Mouse (Mus musculus): ENCODE measurements at regions not wholly inside any gene's neighbourhood (a gene's known extent, or its start where the extent isn't known, plus 50 kb on each side); places are given as distances from the start of the nearest gene placed in this dataset.

DNA sequence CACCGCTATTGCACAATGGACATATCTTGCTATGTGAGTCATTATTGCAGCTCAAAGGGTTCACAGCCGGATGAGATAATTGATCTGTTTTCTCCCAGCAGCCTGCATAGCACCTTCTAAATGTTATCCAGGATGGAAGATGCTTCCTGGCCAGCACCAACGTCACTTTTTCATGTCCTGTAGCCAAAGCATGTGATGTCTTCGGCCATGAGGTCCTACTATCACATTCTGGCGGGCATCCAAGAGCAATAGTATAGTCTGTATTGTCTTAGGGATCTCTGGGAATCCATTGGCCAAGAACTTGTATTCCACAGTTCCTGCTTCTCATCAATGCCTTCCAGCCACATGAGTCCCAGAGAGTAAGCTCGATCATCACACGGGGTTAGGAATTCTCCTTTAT, 70.6 kb downstream of the Npy start:
- no peak for DNase-seq
- intact Hi-C loops (cut with DNase I; ENCODE audit: low total_unique reads), result no loop called here

DNA sequence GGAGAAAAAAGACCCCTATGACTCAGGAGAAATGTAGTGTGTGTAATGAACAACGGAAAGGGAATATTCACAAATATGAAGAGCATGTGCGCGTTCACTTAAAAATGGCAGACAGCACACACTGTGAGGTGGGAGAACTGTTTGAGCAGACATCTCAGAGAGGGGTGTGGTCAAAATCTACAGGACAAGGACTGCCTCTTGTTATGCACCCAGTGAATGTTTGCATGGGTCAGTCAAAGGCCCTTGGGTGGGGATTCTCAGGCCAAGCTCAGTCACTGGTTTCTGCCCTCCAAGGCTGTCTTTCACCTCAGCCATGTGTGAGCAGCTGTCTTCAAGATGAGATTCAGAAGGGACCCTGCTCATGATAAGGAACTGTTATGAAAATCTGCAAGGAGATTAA, 76.6 kb downstream of the Npy start:
- intact Hi-C loops (cut with DNase I; ENCODE audit: low total_unique reads), result no loop called here
- no peak for DNase-seq

GRCm38 (mm10) chr6:49901512-49901911, 79.0 kb downstream of the Npy start:
- intact Hi-C loops (cut with DNase I; ENCODE audit: low total_unique reads), result no loop called here
- no peak for DNase-seq

DNA sequence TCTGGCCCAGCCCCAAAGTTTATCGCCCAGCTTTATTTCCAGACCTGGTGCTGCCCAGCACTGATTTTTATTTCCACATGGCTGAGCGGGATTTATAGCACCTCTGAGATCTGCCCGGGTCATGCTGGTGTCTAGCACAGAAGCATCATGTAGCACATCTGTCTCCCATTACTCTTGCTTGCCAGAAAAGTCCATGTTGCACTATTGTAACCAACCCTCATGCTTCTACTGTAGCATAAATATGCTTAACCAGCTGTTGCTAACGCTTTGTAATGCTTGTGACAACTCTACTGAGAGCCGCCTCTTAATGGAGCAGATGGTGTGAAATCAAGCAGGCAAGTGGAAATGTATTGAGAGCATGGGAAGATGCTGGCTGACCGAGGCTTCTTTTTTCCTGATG, 81.5 kb downstream of the Npy start:
- DNase-seq, result no peak
- intact Hi-C loops (cut with DNase I; ENCODE audit: low total_unique reads), result no loop called here

DNA sequence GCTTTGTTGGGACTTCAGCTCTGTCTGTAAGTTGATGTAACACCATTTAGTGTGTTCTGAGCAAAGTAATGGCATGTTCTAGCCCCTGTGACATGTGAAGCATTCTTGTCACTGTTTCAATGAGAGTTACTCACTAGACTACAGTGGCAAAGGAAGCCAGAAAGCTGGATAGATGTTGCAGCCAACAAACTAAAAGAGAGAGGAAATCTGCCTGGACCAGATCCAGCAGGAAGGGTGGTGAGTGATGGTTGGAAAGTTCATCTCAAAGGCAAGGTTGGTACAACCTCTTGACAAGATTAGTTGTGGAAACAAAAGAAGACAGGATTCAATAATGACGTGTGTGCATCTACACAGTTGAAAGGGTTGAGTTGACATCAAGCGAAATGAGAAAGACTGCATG, 83.9 kb downstream of the Npy start:
- intact Hi-C loops (cut with DNase I; ENCODE audit: low total_unique reads), result no loop called here
- DNase-seq, result no peak

GRCm38 (mm10) chr6:49919089-49919812, 96.7 kb downstream of the Npy start:
- intact Hi-C loops (cut with DNase I; ENCODE audit: low total_unique reads), result loop anchor here (10.0 kb wide), 1 partner anchor 414 kb away; no protein-coding TSS in a partner anchor
- DNase-seq, result no peak

DNA sequence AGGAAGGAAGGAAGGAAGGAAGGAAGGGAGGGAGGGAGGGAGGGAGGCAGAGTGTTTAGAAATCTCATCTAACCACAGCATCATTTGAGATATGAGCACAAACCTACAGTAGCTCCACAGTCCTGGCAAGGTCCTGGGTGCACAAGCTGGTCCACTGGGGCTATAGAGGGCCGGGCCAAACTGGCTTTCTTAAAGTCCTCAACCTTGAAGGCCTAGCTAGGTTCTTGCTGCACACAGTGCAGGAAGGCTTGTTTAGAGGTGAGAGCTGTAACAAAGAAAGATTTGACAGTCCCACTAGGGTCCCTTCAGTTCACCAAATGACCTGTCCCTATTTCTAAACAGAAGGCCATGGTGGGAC, 97.3 kb downstream of the Npy start:
- DNase-seq, result no peak
- intact Hi-C loops (cut with DNase I; ENCODE audit: low total_unique reads), result loop anchor here (10.0 kb wide), 1 partner anchor 415 kb away; no protein-coding TSS in a partner anchor

GRCm38 (mm10) chr6:49924296-49924695, 101.8 kb downstream of the Npy start:
- DNase-seq, result no peak
- intact Hi-C loops (cut with DNase I; ENCODE audit: low total_unique reads), result no loop called here

- no peak for DNase-seq
- intact Hi-C loops (cut with DNase I; ENCODE audit: low total_unique reads), result no loop called here
Observed at GRCm38 (mm10) chr6:49928075-49928474, 105.6 kb downstream of the Npy start.

DNA sequence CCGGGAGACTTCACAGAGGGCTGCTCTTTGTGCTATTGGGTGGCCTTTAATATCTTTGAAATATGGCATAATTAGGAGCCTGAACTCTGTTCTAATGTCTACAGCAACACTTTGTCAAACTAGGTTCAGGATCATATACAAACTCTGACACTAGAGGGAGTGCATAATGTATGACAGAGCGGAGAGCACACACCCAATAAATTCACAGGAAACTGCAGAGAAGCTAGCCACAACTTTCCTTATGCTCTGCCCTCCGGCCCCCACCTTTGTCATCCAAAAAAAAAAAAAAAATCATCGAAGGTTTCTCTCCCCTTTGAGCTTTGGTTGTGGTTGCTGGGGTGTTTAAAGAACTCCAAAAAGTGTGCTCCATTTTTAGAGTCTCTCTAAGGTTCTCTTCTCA, 107.6 kb downstream of the Npy start:
- DNase-seq, result no peak
- intact Hi-C loops (cut with DNase I; ENCODE audit: low total_unique reads), result no loop called here

- intact Hi-C loops (cut with DNase I; ENCODE audit: low total_unique reads), result no loop called here
- no peak for DNase-seq
Observed at GRCm38 (mm10) chr6:49943087-49943486, 120.6 kb downstream of the Npy start.

- intact Hi-C loops (cut with DNase I; ENCODE audit: low total_unique reads), result no loop called here
- no peak for DNase-seq
Observed at GRCm38 (mm10) chr6:49958891-49959290, 136.4 kb downstream of the Npy start.

DNA sequence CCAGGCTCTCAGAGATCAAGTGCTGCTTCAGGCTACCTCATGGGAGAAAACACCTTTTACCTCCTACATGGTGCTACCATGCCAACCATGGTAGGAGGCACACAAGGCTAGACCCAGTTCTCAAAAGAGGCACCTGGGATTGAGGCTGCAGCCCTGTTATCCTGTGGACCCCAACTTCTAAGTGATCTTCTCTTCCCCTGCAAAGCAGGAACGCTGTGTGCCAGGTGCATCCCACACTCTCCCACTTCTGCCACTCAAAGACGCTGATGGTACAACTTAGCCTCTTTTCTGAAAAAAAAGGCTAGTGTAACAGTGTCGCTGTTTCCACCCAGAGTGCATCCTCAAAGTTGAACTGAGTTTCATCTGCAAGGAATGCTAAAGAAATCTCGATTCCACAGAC, 138.7 kb downstream of the Npy start:
- intact Hi-C loops (cut with DNase I; ENCODE audit: low total_unique reads), result no loop called here
- DNase-seq, result no peak

GRCm38 (mm10) chr6:49965944-49966545, 143.5 kb downstream of the Npy start:
- DNase-seq, result no peak
- intact Hi-C loops (cut with DNase I; ENCODE audit: low total_unique reads), result no loop called here

GRCm38 (mm10) chr6:49966555-49966954, 143.5 kb upstream of the Mpp6 start:
- DNase-seq, result no peak
- intact Hi-C loops (cut with DNase I; ENCODE audit: low total_unique reads), result no loop called here

DNA sequence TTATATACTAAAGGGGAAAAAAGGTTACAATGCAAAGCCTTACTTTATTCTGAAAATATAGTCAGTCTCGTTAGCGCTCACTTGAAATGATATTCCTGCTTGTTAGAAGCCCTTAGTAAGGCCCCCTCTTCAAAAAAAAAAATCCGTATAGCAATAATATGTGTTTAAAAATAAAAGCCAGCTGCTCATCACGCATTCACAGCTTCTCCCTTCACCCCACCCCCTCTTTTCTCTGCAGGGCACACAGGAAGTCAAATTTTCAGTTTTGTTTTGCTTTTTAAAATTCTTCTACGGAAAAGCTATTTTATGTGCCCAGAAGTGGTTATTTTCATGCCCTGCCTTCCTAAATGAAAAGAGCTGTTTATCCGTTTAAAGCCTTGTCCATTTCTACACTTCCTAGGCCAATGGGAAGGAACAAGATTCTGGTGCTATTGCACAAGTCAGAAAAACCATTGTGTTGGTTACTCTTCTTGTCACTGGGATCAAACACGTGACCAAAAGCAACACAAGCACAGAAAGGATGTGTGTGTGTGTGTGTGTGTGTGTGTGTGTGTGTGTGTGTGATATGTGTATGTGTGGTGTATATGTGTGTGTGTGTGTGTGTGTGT, 136.7 kb upstream of the Mpp6 start:
- no peak for DNase-seq
- intact Hi-C loops (cut with DNase I; ENCODE audit: low total_unique reads), result no loop called here

- DNase-seq, result no peak
- intact Hi-C loops (cut with DNase I; ENCODE audit: low total_unique reads), result no loop called here
Observed at GRCm38 (mm10) chr6:49977783-49978182, 132.3 kb upstream of the Mpp6 start.

DNA sequence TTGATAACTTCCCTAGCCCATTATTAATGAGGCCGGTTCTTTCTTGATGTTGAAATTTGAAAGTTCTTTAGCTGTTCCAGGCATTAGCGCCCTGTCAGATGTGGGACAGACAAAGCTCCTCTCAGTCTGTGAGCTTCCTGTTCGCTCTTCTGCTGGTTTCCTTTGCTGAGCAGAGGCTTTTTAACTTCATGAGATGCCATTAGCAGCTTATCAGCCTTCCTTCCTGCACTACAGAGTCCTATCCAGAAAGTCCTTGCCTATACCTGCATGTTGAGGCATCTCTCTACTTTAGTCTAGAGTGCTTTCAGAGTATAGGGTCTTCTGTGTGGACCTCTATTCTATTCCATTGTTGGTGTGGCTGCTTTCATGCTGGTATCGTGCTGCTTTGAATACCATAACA, 126.3 kb upstream of the Mpp6 start:
- no peak for DNase-seq
- intact Hi-C loops (cut with DNase I; ENCODE audit: low total_unique reads), result no loop called here

DNA sequence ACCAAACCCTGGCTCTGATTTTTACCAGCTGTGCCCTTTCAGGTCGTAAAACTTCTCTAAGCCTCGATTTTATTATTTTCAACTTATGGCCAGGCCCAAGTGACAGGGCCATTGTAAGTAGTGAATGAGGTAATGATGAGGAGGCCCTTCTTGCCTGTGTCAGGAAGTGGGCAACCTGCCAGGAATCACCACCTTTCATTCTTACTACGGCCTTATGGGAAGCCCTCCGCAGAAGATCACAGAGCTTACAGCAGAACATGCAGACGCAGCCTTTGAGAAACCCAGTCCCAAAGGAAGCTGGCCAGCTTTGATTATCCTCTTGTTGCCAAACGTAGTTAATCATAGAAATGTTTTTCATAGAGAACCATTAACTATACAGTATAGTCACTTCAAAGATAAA, 124.9 kb upstream of the Mpp6 start:
- intact Hi-C loops (cut with DNase I; ENCODE audit: low total_unique reads), result no loop called here
- DNase-seq, result no peak

GRCm38 (mm10) chr6:49987141-49987540, 122.9 kb upstream of the Mpp6 start:
- no peak for DNase-seq
- intact Hi-C loops (cut with DNase I; ENCODE audit: low total_unique reads), result no loop called here

DNA sequence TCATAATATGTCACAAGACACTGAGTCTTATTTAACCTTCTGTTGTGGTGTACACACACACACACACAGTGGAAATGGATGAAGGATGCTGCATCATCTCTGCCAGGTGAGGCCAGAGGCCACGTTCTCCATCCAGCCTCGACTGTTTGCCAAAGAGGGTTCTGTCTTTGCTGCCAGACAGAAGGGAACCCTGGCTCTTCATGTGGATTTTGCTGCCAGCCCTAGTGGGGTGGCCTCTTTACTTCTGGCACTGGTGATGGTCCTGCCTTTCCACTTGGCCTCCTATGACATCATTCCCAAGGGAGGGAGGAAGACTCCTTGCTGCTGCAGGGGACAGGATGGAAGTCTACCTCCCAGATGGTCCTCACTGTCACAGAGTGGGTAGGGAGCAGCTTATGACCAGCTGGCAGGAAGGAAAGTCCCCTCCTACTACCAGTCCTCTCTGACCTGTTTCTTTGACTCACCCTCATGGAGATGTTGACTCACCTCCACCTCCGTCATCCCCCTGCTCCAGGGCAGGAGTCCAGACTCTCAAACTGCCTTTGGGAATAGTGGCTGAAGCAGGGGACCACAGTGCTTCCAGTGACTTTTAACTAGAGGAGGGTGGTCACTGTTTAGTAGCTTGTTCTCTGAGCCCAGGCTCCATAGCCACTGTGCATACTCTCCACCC, 122.4 kb upstream of the Mpp6 start:
- intact Hi-C loops (cut with DNase I; ENCODE audit: low total_unique reads), result no loop called here
- no peak for DNase-seq

Data from gastrocnemius, postnatal 14 days (tissue).